Mouse (Mus musculus) layer of hippocampus, postnatal 25 days (tissue): ENCODE measurements around the gene Actn4. TPM values are rescaled to one million over a fixed set of nuclear protein-coding genes. Genes with fewer than 3 reads are reported as not detected.
"Not testable (repeated sequence)": the region's sequence is repeated elsewhere in the genome, so short reads cannot be mapped to it uniquely, and the experiment has no call there.

Source experiments
- DNase-seq, 2 experiments: peaks; one replicate each; pipeline ENCODE4 v3.0.0; 2022; ENCODE audit warnings: mixed read lengths in 2 of 2, low spot score in 1 of 2; ENCODE audit errors: extremely low spot score in 1 of 2
- total RNA-seq, 2 experiments: library from RNA; stranded (reverse); gene quantifications; 2 replicates each; pipeline ENCODE4 v1.2.3; 2021

Actn4 gene
- total RNA-seq, 2 experiments from 2014 or later: 124 to 129 TPM

DNA sequence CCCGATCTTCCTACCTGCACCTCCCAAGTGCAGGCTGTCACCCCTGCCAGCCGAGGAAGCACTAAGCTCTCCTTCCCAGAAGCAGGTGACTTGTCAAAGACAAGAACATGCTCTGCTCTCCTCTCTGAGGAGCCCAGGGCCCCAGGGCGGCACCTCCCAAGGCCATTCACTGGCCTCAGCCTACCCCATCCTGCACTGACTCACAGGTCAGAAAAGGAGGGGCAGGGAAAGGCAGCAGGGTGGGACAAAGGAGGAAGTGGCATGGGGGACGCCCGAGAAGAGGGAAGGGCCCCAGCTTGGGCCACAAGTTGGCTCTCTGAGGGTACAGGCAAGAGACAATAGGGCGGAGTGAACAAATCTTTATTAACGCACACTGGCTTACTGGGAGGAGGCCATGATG is 8.9 kb upstream of the Actn4 start:
- DNase-seq: no peak

DNA sequence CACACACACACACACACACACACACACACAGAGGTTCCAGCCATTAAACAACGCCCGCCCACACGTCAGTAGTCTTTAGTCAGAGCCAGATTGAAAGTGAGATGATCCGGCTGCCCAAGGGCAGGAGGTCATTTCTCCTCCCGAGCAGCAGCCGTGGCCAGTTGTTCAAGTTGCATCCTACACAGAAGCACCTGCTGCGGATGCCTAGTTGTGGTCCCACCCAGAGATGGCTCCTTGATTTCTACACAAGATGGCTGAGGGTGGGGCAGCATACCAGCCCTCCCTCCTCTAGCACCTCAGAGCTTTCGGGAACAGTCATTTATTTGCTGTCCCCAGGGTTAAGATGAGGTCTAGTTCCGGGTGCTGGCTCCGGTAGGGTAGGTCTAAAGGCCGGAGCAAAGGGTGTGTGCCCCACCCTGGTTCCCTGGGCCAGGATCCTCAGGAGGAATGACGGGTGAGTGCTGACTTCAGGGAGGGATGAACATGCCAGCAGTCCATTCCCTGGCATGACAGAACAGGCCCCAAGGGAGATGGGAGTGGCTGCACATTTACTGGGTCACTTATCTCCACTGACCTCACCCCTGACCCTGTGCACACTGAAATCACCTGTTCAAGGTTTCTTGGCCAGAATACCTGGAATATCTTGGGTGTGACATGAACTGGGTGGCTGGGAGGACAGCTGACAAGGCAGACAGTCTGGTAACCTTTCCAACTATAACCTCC is 7.7 kb upstream of the Actn4 start:
- no peak for DNase-seq

DNA sequence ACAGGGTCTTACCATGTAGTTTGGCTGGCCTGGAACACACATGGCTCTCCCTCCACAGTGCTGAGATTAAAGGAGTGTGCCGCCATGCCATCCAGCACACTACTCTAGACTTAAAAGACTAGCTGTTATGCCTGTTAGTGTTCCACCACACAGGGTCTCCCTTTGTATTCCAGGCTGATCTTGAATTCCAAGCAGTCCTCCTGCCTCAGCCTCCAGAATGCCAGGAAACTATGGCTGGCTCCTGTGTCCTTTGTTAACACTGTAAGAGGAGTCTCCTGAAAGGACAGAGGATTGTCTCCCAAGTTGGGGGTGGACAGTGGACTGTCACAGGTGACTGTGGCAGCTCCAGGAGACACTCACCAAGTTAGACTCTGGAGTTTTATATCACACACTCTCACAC is 7.1 kb upstream of the Actn4 start:
- no peak for DNase-seq

DNA sequence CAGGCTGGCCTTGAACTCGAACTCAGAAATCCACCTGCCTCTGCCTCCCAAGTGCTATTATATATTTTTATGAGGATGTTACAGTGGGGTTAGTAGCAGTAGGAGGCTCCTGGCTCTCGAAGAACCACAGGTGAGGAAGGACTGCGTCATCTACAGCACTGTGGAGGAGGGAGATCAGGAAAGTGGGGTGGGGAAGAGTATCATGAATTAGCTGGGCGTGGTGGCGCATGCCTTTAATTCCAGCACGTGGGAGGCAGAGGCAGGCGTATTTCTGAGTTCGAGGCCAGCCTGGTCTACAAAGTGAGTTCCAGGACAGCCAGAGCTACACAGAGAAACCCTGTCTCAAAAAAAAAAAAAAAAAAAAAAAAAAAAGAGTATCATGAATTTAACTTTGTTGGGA is 6.0 kb upstream of the Actn4 start:
- not testable (repeated sequence) for DNase-seq

DNA sequence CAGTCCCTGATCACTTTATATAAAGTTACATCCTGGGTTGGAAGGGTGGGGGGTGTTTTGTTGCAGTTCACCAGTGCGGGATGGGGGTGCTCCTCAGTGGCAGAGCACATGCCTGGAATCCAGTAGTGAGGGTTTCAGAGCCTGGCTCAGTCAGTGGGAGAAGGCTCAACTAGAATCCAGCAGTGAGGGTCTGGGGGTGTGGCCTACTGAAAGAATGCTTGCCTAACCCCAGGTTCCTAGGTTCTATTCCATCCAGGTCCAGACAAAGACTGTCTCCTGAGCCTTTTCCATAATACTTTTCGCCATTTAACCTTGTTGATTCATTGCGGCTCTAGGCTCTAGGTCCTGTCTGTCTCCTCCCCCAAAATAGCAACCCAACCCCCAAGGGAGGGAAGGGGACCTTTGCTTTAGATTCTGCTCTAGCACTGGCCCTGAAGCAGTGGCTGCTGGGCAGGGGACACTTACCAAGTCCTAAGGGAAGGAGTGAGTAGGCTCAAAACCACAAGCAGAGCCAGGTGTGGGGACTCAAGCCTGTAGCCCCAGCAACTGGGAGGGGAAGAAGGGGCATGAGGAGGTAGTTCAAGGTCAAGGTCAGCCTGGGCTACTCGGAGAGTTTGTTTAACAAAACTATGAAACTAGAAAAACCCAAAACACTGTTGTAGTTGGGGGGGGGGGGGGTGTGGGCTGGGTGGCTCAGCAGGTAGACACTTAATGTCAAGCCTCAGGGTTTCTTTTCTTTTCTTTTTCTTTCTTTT is 4.8 kb upstream of the Actn4 start:
- no peak for DNase-seq

DNA sequence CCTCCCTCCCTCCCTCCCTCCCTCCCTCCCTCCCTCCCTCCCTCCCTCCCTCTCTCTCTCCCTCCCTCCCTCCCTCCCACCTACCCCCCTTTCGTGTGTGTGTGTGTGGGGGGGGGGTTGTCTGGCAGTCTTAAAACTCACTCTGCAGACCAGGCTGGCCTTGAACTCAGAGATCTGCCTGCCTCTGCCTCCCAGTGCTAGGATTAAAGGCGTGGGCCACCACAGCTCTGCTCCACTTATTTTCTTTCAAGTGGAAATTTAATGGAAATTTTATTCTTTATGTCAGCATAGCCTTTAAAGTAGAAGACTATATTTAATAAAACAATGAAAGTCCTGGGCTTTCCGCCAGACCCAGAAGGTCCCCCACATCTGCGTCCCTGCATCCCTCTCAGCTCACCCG is 4.0 kb upstream of the Actn4 start:
- no peak for DNase-seq

DNA sequence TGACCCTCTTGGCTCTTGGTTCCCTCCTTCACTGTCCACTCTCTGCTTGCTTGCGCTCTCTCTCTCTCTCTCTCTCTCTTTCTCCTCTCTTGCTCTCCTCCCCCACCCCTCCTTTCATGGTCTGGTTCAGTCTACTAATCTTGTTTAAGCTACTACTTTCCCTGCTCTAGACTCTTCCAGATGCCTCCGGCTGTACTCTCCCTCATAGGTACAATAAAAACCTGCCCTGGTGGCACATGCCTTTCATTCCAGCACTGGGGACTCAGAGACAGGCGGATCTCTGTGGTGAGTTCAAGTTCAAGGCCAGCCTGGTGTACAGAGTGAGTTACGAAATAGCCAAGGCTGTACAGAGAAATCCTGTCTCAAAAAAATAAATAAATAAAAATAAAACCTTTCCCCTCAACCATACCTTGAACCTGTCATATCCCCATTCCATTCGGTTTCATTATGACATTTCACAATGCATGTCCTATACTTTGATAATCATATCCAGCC is 3.3 kb upstream of the Actn4 start:
- DNase-seq: no peak

DNA sequence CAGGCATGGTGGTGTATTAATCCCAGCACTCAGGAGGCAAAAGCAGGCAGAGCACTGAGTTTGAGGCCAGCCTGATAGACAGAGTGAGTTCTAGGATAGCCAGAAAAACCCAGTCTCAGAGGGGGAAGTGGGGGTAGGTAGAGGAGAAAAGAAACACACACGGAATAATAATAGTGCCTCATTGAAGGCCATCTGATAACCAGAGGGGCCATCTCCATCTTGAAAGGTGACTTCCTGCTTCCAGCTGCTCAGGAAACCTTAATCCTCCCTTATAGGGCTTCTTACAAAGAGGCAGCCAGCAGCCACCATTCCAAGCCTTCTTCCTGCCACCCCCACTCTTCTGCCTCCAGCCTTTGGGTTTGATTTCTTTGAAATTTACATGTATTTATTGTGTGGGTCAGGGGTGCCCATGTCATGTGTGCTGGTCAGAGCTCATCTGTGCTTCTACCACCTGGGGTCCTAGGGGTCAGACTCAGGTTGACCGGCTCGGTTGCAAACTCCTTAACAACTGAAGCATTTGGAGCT is 1.3 kb upstream of the Actn4 start:
- no peak for DNase-seq

DNA sequence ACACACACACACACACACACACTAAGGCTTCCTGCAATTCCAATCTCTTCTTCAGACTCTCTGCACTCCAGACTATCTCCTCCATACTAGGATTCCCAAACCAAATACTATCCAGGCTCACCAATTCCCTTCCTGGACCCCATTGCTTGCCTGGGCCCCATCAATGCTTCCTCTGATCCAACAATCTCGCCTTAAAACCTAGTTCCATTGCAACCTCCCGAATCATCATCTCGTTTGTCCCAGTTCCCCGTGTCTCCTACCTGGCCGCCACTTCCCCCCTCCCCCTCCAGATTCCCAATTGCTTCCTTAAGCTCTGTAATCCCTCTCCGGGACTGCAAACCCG is 585 bp downstream of the Actn4 start:
- DNase-seq: no peak

DNA sequence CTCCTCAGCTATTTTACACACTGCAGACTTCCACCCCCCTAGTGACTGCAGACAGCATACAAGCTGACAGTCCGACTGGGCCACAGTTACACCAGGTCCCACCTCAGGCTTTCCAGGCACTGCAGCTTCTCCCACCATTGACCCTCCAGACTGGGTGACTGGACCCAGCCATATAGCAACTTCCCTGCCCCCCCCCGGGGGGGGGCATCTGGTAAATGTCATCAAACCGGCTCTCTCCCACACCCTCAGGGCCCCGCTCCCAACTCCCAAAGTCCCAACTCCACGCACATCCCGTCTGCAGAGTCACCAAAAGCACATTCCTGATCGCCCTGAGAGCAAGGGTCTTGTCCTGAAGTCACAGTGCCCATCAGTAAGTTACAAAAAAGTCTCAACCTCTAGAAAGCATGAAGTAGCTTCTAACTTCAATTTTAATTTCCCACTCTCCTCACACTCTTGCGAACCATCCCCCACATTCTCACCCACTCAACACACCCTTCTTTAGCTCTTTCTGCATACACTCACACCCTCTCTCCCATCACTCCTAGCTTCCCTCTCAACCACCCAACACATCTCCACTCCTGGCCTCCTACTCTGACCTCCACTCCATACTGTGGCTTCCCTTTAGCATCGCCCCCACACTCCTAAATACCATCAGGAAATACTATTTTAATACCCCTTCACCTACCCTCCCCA is 1.6 kb downstream of the Actn4 start:
- no peak for DNase-seq

DNA sequence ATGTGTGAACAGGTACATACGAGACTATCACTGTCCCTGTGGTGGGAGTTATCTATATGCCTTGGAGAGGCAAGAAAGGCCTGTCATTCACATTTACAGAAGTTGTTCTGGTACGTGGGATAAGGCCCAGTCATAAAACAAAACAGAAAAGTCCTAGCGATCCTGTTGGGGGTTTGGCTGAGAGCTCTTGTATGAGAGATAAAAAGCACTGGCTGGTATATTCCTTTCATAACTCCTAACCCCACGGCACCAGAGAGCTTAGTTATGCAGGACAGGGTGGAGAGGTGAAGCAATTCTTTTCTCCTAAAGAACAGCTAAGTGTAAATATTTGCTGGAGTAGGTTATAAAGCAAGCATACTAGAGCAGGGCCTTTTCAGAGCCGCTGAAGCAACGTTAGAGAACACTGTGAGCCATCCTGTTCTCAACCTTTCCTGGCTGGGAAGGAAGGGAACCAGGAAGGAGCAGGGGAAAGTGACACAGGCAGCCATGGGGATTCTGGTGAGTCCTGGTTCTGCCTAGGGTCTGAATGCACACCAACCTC is 2.6 kb downstream of the Actn4 start:
- DNase-seq: no peak

DNA sequence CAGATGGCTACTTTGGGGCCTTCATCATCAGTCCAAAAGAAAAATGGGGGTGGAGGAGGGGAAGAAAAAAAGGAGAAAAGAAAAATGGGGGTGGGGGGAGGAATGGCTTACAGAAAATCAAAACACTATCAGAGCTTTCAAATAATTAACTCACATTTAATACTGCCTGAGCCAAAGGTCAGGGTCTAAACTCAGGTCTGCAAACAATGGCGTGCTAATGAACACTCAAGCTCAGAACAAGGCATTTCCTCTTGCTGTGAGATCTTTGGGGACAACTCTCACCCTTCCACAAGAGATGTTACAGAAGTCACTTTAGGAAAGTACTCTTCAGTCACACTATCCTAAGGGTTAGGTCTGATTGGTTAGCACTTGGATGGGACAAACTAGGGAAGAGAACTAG is 3.4 kb downstream of the Actn4 start:
- no peak for DNase-seq

DNA sequence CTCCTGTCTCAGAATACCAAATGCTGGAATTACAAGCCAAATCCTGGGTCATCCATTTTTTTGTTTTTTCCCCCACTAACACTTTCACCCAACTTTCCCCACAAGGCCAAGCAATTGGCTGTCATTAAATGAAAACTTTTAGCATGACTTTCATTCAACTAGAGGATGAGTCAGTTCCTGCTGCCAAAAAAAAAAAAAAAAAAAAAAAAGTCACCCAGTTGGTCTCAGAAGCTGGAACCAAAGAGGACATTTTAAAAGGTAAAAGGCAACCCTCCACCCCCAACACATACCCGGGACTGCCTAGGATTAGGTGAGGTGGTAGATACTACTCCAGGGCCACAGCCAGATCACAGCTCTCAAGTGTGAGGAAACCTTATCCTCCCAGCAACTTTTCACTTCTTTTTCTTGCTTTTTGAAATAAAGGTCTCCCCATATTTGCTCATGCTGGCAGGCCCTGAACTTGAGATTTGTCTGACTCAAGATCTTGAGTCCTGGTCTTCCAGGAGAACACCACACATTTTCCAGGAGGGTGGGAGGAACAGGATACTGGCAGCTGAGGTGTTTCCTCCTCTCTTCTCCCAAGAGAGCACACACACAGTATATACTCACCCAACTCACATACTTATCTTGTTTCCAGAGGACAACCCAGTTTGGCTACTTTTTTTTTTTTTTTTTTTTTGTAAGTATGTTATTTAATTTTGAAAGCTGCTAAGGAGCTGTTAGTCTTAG is 4.0 kb downstream of the Actn4 start:
- DNase-seq: no peak

DNA sequence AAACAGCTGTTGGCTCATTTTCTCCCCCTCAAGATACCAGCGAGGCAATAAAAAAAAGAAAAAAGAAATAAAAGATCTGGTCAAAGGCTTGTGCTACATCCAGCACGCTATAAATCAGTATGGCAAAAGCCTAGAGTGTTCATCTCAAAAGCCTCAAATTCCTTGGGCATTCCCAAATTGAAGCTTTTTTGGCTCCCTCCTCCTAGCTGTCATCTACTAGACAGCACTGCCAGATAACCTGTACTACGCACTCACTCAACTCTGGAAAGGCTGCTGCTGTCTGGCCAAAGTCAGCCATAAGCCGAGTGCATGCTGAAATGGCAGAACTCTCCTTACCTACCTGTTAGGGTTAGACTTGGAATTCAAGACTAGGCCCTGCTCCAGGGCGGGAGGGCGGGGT is 4.9 kb downstream of the Actn4 start:
- no peak for DNase-seq

DNA sequence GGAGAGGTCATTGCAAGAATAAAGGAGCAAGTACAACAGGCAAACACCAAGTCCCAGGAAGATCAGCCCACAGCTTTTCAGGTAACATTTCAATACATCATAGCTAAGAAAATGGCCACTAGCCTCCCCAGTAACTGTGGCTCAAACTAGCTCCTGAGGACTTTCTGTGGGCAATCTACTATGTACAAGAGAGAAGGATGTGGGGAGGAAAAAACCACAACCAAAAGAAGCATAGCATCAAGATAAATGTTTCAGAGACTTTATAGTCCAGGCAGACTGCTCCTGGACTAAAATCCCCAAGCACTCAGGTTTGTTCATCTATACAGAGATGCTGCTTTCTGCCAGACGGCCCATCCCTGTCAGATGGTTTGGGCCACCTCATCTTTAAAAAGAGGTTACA is 5.9 kb downstream of the Actn4 start:
- DNase-seq: no peak

DNA sequence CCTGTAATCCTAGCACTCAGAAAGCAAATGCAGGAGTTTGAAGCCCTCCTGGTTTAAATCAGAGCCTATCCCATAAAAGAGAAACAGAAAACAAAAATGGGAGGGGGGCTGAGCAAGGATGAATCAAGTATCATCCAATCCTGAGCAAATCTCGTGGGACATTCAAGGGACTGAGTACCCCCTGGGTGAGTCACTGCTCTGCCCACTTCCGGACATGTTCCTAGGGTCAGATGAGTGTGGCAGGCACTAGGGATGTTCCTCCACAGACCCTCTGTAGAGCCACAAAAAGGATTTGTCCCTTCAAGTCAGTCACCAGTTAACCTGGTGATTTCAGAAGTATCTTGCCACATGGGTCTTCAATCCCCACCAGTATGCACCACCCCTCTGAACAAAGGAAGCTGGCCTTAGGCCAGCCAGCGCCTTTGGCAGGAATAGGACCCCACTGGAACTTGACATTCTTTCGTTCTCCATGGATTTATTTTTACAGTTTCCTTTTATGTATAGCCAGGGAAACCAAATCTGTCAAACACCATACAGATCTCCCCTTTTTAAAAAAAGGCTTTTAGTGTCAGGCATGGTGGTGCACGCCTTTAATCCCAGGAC is 6.7 kb downstream of the Actn4 start:
- DNase-seq: no peak

DNA sequence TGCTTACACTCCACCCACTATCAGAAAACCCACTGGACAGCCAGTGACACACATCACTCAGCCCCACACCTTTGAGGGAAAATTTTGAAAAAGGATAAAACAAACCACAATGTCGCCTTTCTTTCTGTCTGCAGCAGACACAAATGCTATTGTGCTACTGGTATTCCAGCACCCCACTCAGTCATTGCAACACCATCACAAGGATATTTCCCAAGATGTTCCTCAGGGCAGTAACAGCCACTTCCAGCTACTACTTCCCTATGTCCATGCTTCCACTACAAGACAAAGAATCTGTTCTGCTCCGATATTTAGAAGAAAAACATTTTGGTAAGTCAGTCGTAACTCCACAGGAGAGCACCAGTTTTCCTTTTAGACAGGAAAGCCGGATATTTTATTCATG is 7.4 kb downstream of the Actn4 start:
- no peak for DNase-seq

DNA sequence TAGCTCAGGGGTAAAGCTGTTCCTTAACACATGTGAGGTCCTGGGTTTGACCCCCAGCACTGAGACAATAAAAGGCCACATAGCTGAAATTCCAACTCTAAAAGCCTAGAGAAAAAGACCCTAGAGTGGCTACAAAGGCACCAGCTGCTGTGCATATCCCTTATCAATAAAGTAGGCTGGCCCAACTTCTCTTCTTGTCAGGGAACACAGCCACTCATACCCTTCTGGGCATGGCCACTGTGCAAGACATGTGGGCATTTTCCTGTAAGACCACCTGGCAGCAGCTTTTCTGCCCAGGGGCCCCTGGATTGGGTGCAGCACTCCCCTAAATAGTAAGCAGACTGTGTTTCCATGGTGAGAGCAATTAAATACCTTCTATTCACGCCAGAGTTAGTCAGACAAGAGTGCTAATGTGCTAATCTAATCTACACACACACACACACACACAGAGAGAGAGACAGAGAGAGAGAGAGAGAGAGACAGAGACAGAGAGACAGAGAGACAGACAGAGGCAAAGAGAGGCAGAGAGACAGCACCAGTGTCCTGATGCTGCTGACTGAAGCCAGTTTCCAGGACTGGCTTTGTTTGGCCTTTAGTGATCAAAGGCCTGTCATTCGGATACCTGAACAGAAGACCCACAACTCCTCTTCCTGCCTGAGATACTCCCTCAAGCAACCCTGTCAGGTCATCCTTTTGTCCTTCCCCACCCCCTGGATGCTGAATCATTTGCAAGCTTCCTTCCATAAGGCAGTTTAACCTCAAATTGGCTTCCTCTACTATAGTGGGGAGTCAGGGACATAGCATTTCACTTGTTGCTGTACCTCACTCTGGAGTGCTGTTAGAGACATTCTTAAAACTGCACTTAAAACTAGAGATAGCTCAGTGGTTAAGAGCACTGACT is 8.4 kb downstream of the Actn4 start:
- no peak for DNase-seq

DNA sequence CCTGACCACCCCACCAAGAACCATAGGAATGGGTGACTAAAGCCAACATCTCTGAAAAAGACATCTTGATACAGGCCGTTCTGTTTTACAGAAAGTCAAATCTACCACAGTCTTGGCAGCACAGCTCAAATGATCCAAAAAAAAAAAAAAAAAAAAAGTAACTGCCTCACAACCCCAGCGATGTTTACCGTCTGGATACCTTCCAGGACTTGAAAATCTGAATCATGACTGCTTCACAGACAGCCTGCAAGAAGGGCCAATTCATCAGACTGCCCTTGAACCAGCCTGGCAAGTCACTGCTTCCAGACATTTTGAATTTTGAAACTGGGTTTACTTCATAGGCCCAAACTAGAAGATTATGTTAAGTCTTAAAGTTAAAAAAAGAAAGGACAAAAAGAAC is 9.4 kb downstream of the Actn4 start:
- no peak for DNase-seq
